Mouse (Mus musculus) forebrain, embryonic 11.5 days (tissue): ENCODE data around the gene Vmn2r43. TPM values are rescaled to one million over a fixed set of nuclear protein-coding genes. Genes with fewer than 3 reads are reported as not detected.
"Not testable (repeated sequence)": the region's sequence is repeated elsewhere in the genome, so short reads cannot be mapped to it uniquely, and the experiment has no call there.

Experiments used
- ATAC-seq: fragments of 200-750 bp; cut with Nextera tagmentation; replicated peaks from 2 replicates; pipeline ENCODE4 v1.8.0; 2017; ENCODE audit warnings: moderate TSS enrichment; ENCODE audit not compliant: low FRiP score
- DNase-seq: peaks from one replicate; pipeline ENCODE4 v3.0.0-alpha.2; 2017; ENCODE audit warnings: low spot score
- H3K27ac ChIP-seq: fragments of 300-500 bp; sonication (generic); 2 replicates; pipeline ENCODE4 v1.5.1; 2014; ENCODE audit warnings: low read depth, low read length
- H3K27me3 ChIP-seq: fragments of 300-500 bp; sonication (generic); 2 replicates; pipeline ENCODE4 v1.6.1; 2014; ENCODE audit warnings: mild to moderate bottlenecking, low read length, mixed read lengths; ENCODE audit not compliant: control insufficient read depth, insufficient read depth
- H3K36me3 ChIP-seq: fragments of 300-500 bp; sonication (generic); 2 replicates; pipeline ENCODE4 v1.6.1; 2014; ENCODE audit warnings: mild to moderate bottlenecking, low read length, moderate library complexity, mixed read lengths; ENCODE audit not compliant: control insufficient read depth, insufficient read depth
- H3K4me1 ChIP-seq: fragments of 300-500 bp; sonication (generic); replicated peaks from 2 replicates; pipeline ENCODE4 v1.6.1; 2014; ENCODE audit warnings: low read length, mixed read lengths; ENCODE audit not compliant: control insufficient read depth, insufficient read depth
- H3K4me2 ChIP-seq: fragments of 300-500 bp; sonication (generic); 2 replicates; pipeline ENCODE4 v1.6.1; 2014; ENCODE audit warnings: low read depth, mild to moderate bottlenecking, low read length, moderate library complexity, mixed read lengths; ENCODE audit not compliant: severe bottlenecking
- H3K4me3 ChIP-seq: fragments of 300-500 bp; sonication (generic); 2 replicates; pipeline ENCODE4 v1.5.1; 2014; ENCODE audit warnings: low read depth, low read length
- H3K9ac ChIP-seq: fragments of 300-500 bp; sonication (generic); 2 replicates; pipeline ENCODE4 v1.6.1; 2014; ENCODE audit warnings: low read length
- H3K9me3 ChIP-seq: fragments of 300-500 bp; sonication (generic); 2 replicates; pipeline ENCODE4 v1.6.1; 2016; ENCODE audit warnings: low read length, mixed read lengths; ENCODE audit not compliant: control insufficient read depth
- WGBS: fragments of 180-500 bp; shearing (Covaris S2); extraction: QIAGEN DNeasy Blood & Tissue Kit; methylation state at CpG from one replicate; pipeline ENCODE4 v1.1.7; 2014; 5-methylcytosine and 5-hydroxymethylcytosine counted together
- polyA plus RNA-seq: library from polyadenylated mRNA; unstranded; fragments of >200 nt; fragmentation: Nextera tagmentation; extraction: Ambion mirVana; gene quantifications from 2 replicates; pipeline ENCODE4 v1.2.1, GENCODE M21; 2014

Vmn2r43 gene
- not detected in 2 replicates for polyA plus RNA-seq

DNA sequence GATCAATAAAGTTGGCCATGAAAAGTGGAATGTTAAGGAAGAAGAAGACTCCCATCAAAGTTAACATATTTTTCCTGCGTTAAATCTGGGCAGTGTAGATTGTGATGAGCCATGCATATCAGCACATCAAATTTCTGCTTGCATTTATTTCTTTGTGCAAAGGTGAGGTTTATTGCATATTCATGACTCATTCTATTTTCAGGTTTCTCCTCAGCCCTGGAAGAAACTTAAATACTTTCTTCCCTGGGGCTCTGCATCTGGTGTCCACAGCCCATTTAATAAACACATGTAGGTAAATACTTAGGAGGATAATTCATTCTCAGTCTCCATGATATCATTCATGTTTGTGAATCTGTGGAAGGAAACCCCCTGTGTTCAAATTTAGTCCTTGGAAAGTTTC is at the start of gene Vmn2r43:
TSS of gene Vmn2r43 (minus strand) at position 101 of the 400 bp plus-strand sequence.
- not testable (repeated sequence) for H3K9ac ChIP-seq, H3K27me3 ChIP-seq, H3K27ac ChIP-seq, H3K4me1 ChIP-seq, ATAC-seq, H3K36me3 ChIP-seq, DNase-seq, H3K4me3 ChIP-seq, H3K4me2 ChIP-seq, H3K9me3 ChIP-seq
- WGBS, result no CpG with 5 or more reads among the region's 1 CpGs

- not testable (repeated sequence) for ATAC-seq
- no CpG with 5 or more reads among the region's 2 CpGs for WGBS
These were observed 60.2 kb downstream of the Vmn2r43 start, which contains the start of gene Vmn2r42 for GRCm38 (mm10) chr7:8200220-8200619. Gene Vmn2r42 (minus strand): TSS chr7:8200320.

More at GRCm38 (mm10) chr7:8200220-8200619, 60.2 kb downstream of the Vmn2r43 start, which contains the start of gene Vmn2r42:
- not testable (repeated sequence) for H3K36me3 ChIP-seq, DNase-seq, H3K27me3 ChIP-seq, H3K27ac ChIP-seq, H3K4me2 ChIP-seq, H3K4me3 ChIP-seq, H3K9me3 ChIP-seq, H3K9ac ChIP-seq, H3K4me1 ChIP-seq

Other genes starting within 250 kb of the Vmn2r43 start
- not detected in 2 replicates for gene Vmn2r41, start 98.9 kb downstream of the Vmn2r43 start, polyA plus RNA-seq
- gene Vmn2r42, start 60.3 kb downstream of the Vmn2r43 start, polyA plus RNA-seq, result not detected in 2 replicates
- gene Vmn2r44, start 122.7 kb upstream of the Vmn2r43 start, polyA plus RNA-seq, result not detected in 2 replicates
- gene Vmn2r45, start 228.5 kb upstream of the Vmn2r43 start, polyA plus RNA-seq, result not detected in 2 replicates